Mouse (Mus musculus): ENCODE measurements around the gene Wdr38. TPM values are rescaled to one million over a fixed set of nuclear protein-coding genes. Genes with fewer than 3 reads are reported as not detected.

The Wdr38 gene
- polyA plus RNA-seq (2012) = 0.02 and 0.15 TPM in 2 replicates

GRCm38 (mm10) chr2:38997386-38998374 is at the start of gene Wdr38:
Gene Wdr38, plus strand, starts transcription at chr2:38997476.

GRCm38 (mm10) chr2:39004880-39005435 is 7.7 kb downstream of the Wdr38 start, which contains the start of gene Arpc5l:
Gene Arpc5l, plus strand, starts transcription at chr2:39005348.

GRCm38 (mm10) chr2:39005574-39006079 is 8.4 kb downstream of the Wdr38 start, which contains the start of gene Rpl35:
Gene Rpl35, minus strand, starts transcription at chr2:39005624.

Other genes starting within 250 kb of the Wdr38 start
- 0.65 and 0.70 TPM in 2 replicates for gene Nr6a1, start 69.8 kb upstream of the Wdr38 start, polyA plus RNA-seq (2012)
- gene Olfml2a, start 65.5 kb upstream of the Wdr38 start, polyA plus RNA-seq (2012) = 0.01 TPM in 1 of 2 replicates, not detected in the other
- gene Arpc5l, start 7.9 kb downstream of the Wdr38 start, polyA plus RNA-seq (2012) = 69.8 and 71.6 TPM in 2 replicates
- 228 and 240 TPM in 2 replicates for gene Rpl35, start 8.1 kb downstream of the Wdr38 start, polyA plus RNA-seq (2012)
- gene Golga1, start 68.1 kb downstream of the Wdr38 start, polyA plus RNA-seq (2012) = 0.74 and 0.90 TPM in 2 replicates
- gene Scai, start 193.3 kb downstream of the Wdr38 start, polyA plus RNA-seq (2012) = 22.1 and 34.3 TPM in 2 replicates
- 3.0 and 4.0 TPM in 2 replicates for gene Ppp6c, start 229.0 kb downstream of the Wdr38 start, polyA plus RNA-seq (2012)